Mouse (Mus musculus) heart, adult 8-10 months (tissue): Measurements from ENCODE around the gene Ogdh. TPM values are rescaled to one million over a fixed set of nuclear protein-coding genes. Genes with fewer than 3 reads are reported as not detected.

ENCODE experiments used
- DNase-seq: peaks from one replicate; pipeline ENCODE4 v3.0.0; 2022; ENCODE audit warnings: low spot score
- total RNA-seq, 4 experiments: library from RNA; stranded (reverse); gene quantifications; 2 replicates each; pipeline ENCODE4 v1.2.4; 2022

Ogdh gene
- total RNA-seq, 4 experiments from 2014 or later = 1,901 to 2,083 (median 1,945) TPM

- DNase-seq = no peak
Observed at GRCm38 (mm10) chr11:6294632-6295031, 3.2 kb downstream of the Ogdh start.

DNA sequence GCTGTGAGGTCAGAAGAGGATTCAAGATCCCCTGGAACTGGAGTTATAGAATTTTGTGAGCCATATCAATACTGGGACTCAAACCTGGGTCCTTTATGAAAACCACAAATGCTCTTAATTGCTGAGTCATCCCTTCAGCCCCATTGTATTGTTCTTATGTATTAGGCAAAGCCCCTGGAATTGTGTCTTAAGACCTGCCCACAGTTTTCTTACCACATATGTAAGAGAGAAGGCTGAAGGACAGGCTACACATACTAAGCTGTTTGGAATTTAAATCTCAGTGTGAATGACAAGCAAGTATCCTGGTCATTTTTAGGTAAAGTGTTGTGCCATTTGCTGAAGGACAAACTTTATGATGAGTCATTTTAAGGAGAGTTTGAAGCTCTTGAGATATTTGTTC lies 4.6 kb downstream of the Ogdh start:
- no peak for DNase-seq

DNA sequence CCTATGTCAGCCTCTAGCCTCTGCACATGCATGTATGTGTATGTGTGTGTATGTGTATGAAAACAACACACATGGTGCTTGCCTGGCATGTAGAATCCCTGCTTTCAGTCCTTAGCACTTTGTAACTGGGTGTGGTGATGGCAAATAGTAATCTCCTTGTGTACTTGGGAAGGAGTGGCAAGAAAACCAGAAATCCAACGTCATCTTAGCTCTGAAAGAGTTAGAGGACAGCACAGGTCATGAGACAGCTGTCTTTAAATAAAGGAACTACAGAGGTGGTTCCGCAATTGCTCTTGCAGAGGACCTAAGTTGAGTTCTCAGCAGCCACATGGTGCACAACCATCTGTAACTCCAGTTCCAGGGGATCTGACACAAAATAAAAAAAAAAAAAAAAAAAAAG lies 8.0 kb downstream of the Ogdh start:
- DNase-seq = no peak

GRCm38 (mm10) chr11:6302793-6303192 lies 11.4 kb downstream of the Ogdh start:
- no peak for DNase-seq

- DNase-seq = no peak
Observed at GRCm38 (mm10) chr11:6305943-6306430, 14.6 kb downstream of the Ogdh start.

DNA sequence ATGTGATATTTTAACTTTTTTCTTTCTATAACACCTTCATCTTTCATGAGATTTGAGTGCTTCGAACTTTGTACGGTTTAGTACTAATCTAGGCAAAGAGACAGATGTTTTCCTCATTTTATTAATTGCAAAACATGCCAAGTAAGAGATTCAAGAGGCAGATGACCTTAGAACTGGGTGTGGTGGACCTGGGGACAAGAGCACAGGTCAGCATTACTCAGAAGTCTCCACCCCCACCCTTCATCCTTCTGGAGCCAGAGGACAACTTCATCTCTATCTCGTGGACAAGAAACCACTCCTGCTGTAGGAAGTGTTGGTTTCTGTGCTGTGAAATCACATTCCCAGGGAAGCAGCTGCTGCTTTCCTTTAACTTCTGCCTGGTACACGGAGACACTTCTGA lies 16.7 kb downstream of the Ogdh start:
- DNase-seq = no peak

- no peak for DNase-seq
Observed at GRCm38 (mm10) chr11:6313874-6314406, 22.5 kb downstream of the Ogdh start.

GRCm38 (mm10) chr11:6316821-6317220 lies 25.4 kb downstream of the Ogdh start:
- DNase-seq = no peak

DNA sequence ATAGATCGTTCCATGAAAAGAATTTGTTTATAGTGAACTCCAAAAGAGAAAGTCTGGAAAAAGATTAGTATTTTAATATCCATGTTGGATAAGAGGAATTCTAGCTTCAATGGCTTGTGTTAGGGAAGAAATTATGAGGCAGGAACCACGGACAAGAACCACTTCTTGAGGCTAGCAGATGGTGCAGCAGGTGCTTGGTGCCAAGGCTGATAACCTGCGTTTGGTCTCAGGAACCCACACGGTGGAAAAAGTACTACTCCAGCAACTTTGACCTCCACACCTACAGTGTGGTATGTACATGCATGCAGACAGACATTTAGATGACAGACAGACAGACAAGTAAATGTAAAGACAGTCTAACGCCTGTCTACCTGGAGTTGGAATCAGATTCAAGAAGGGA lies 27.1 kb downstream of the Ogdh start:
- DNase-seq = no peak

DNA sequence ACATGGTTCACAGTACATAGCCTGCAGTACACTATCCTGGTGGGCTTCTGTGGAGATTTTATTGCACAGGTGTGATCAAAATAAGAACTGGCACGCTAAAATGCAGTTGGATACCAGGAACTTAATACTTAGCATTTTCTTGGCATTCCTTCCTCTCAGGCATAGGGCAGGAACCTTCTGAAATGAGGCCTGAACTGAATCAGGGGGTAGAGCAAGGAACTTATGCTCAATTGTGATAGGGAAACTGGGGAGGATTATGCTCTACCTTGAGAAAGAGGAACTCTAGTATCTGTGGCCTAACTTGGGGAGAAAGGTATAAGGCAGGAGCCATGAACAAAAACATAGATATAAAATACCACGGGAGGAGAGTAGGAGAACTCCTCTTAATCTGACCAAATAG lies 27.9 kb downstream of the Ogdh start:
- DNase-seq = no peak

DNA sequence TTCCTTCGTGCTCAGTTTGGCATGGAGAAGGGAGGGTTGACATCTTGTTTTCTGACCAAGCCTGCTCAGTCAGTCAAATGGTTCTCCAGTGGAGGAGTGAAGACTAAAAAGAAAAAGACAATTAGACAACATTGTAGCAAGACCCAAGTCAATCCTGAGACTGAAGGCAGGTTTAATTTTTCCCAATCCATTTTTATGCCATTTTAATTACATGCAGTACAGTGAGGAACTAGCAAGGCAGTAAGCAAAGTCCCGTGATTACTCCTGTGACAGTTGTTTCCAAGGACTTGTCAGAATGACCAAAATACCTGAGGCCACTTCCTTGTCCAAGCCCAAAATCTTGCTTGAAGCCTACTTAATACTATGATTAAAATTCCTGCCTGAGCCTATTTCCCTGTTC lies 30.7 kb downstream of the Ogdh start:
- DNase-seq = no peak

DNA sequence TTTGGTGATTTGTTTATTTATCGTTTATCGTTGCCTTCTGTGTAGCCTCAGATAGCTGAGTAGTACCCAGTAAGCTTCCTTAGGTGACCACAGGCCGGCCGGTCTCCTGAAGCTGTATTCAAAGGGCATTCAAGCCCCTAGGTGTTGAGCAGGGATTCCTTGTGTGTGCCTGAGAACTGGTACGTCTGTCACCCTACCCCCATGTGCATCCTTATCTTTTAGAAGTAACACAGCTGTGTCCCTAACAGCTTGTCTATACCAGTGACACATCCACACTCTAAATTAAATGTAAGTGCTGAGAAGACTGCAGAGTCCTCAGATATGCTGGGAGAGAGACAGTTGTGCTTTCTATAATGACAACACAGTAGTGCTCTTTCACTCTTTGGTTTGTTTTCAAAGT lies 31.9 kb downstream of the Ogdh start:
- DNase-seq = no peak

- no peak for DNase-seq
Observed at GRCm38 (mm10) chr11:6331256-6331655, 39.8 kb downstream of the Ogdh start.

- DNase-seq = no peak
Observed at GRCm38 (mm10) chr11:6332606-6333005, 41.2 kb downstream of the Ogdh start.

GRCm38 (mm10) chr11:6333403-6333802 lies 42.0 kb downstream of the Ogdh start:
- no peak for DNase-seq

GRCm38 (mm10) chr11:6335321-6335720 lies 43.9 kb downstream of the Ogdh start:
- DNase-seq = no peak

DNA sequence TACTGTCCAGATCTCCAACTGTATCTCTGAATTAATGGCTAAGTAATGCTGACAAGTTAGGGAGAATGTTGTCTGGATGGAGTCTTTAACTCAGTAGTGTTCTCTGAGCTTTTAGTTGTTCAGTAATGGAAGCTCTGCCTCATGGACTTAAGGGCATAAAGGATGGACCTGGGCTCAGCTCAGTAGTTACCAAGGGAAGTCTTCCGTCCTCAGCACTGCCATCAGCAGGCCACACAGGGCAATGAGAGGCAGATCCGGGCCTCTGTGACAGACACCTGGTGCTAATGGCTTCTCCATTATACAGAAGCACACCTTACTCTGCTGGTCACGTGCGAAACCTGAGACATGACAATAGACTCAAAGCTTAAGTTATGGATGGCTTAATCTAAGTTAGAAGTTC lies 45.3 kb downstream of the Ogdh start:
- no peak for DNase-seq

DNA sequence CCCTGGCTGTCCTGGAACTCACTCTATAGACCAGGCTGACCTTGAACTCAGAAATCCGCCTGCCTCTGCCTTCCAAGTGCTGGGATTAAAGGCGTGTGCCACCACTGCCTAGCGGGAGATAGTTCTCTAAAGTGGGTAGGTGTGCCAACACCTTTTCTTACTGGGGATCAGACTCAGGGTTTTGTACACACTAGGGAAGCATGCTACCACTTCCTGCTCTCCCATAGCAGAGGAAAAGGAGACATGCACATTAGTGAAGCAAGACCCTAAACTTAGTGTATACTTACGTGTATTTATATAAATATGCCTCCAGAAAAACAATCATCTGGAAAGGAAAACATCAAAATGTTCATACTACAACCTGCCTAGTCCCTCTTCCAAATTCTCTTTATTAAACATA lies 54.5 kb downstream of the Ogdh start:
- DNase-seq = no peak

GRCm38 (mm10) chr11:6346966-6347365 lies 55.5 kb downstream of the Ogdh start:
- no peak for DNase-seq

- DNase-seq = no peak
Observed at GRCm38 (mm10) chr11:6348681-6349200, 57.3 kb downstream of the Ogdh start.

- DNase-seq = no peak
Observed at GRCm38 (mm10) chr11:6349586-6349985, 58.2 kb downstream of the Ogdh start.

DNA sequence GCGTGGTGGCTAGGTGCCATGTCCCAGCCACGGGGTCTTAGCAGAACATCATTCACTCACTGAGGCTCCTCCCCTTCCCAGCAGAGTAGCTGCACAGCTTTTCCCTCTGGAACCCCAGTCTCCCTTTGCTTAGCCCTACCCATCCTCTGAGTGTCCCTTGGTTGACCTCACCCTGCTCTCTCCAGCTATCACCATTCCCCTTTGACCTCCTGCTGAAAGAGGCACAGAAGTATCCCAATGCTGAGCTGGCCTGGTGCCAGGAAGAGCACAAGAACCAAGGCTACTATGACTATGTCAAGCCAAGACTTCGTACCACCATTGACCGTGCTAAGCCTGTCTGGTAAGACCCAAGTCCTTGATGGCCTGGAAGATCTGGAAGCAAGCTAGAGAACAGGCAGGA lies 63.7 kb downstream of the Ogdh start:
- no peak for DNase-seq

DNA sequence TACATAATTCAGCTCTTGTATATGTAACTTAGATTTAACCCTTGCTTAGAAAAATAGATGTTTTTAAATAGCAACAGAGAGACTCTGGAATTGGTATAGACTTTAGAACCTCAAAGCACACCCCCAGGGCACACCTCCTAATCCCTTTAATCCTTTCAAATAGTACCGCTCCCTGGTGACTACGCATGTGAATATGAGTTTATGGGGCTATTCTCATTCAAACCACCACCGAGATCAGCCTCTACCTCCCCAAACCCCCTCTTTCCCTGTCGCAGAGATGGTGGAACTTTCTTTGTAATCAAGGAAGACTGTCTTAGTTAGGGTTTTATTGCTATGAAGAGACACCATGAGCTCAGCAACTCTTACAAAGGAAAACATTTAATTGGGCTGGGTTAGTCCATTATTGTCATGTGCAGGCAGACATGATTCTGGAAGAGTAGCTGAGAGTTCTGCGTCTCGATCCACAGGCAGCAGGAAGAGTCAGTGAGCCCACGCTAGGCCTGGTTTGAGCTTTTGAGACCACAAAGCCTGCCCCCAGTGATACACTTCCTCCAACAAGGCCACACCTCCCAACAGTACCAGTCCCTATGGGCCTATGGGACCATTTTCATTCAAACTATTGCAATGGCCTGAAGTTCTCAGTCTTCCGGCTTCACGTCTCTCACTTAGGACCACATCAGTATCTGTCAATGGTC lies 73.3 kb downstream of the Ogdh start:
- DNase-seq = no peak
